Mouse (Mus musculus) neural tube, embryonic 15.5 days (tissue): ENCODE results near the gene Cacna2d3. TPM values are rescaled to one million over a fixed set of nuclear protein-coding genes. Genes with fewer than 3 reads are reported as not detected.
A peak's percentile ranks its signal among the peaks of the same experiment; 100 is the strongest.

ENCODE experiments used
- ATAC-seq: fragments of 200-750 bp; cut with Nextera tagmentation; 2 replicates; pipeline ENCODE4 v1.8.0; 2017; ENCODE audit warnings: mild to moderate bottlenecking, moderate TSS enrichment, moderate library complexity; ENCODE audit not compliant: low FRiP score
- H3K27ac ChIP-seq: fragments of 300-500 bp; sonication (generic); replicated peaks from 2 replicates; pipeline ENCODE4 v1.5.1; 2015; ENCODE audit warnings: mild to moderate bottlenecking, inconsistent platforms
- H3K27me3 ChIP-seq: fragments of 300-500 bp; sonication (generic); replicated peaks from 2 replicates; pipeline ENCODE4 v1.6.1; 2015; ENCODE audit warnings: inconsistent platforms
- H3K36me3 ChIP-seq: fragments of 300-500 bp; sonication (generic); 2 replicates; pipeline ENCODE4 v1.6.1; 2015; ENCODE audit warnings: inconsistent platforms
- H3K4me1 ChIP-seq: fragments of 300-500 bp; sonication (generic); 2 replicates; pipeline ENCODE4 v1.6.1; 2015; ENCODE audit warnings: inconsistent platforms
- H3K4me2 ChIP-seq: fragments of 300-500 bp; sonication (generic); 2 replicates; pipeline ENCODE4 v1.6.1; 2015; ENCODE audit warnings: inconsistent platforms, mild to moderate bottlenecking, moderate library complexity
- H3K4me3 ChIP-seq: fragments of 300-500 bp; sonication (generic); replicated peaks from 2 replicates; pipeline ENCODE4 v1.5.1; 2015; ENCODE audit warnings: mild to moderate bottlenecking, inconsistent platforms
- H3K9ac ChIP-seq: fragments of 300-500 bp; sonication (generic); replicated peaks from 2 replicates; pipeline ENCODE4 v1.6.1; 2015; ENCODE audit warnings: mild to moderate bottlenecking, inconsistent platforms
- H3K9me3 ChIP-seq: fragments of 300-500 bp; sonication (generic); replicated peaks from 2 replicates; pipeline ENCODE4 v1.6.1; 2016; ENCODE audit warnings: inconsistent platforms
- WGBS: fragments of 180-500 bp; shearing (Covaris S2); methylation state at CpG from one replicate; pipeline ENCODE4 v1.1.7; 2015; ENCODE audit warnings: mixed read lengths; 5-methylcytosine and 5-hydroxymethylcytosine counted together
- polyA plus RNA-seq: library from polyadenylated mRNA; unstranded; fragments of >200 nt; fragmentation: Nextera tagmentation; extraction: Ambion mirVana; gene quantifications from 2 replicates; pipeline ENCODE4 v1.2.1, GENCODE M21; 2015

Cacna2d3 gene
- polyA plus RNA-seq, 1 experiment from 2014 or later: 57.1 TPM

GRCm38 (mm10) chr14:29228471-29228870, 493.2 kb downstream of the Cacna2d3 start:
- Histone ChIP-seq H3K4me3 (no peak overlapping the region), H3K4me1 (peaks cover 12% of the 10 kb centered on the region), H3K36me3 (no peaks in the 10 kb centered on the region), H3K27ac (no peak overlapping the region), H3K4me2 (no peak overlapping the region), H3K9me3 (no peaks in the 10 kb centered on the region), H3K27me3 (no peaks in the 10 kb centered on the region), H3K9ac (no peak overlapping the region)
- ATAC-seq: no peak

- H3K9me3 ChIP-seq: no peaks in the 10 kb centered on the region
- peaks cover 12% of the 10 kb centered on the region for H3K4me1 ChIP-seq
- no peak overlapping the region for H3K9ac ChIP-seq
- no peak overlapping the region for H3K27ac ChIP-seq
- no peaks in the 10 kb centered on the region for H3K36me3 ChIP-seq
- 91% methylated on average over 2 of the region's 2 CpGs for WGBS
- ATAC-seq: no peak
- H3K27me3 ChIP-seq: no peaks in the 10 kb centered on the region
- H3K4me2 ChIP-seq: no peak overlapping the region
- H3K4me3 ChIP-seq: no peak overlapping the region
These were observed 493.7 kb downstream of the Cacna2d3 start for GRCm38 (mm10) chr14:29227959-29228358.

GRCm38 (mm10) chr14:29225754-29226365, 495.8 kb downstream of the Cacna2d3 start:
- Histone ChIP-seq H3K9me3 (no peaks in the 10 kb centered on the region), H3K9ac (no peak overlapping the region), H3K36me3 (no peaks in the 10 kb centered on the region), H3K4me3 (no peak overlapping the region), H3K4me1 (peaks cover 12% of the 10 kb centered on the region), H3K27me3 (no peaks in the 10 kb centered on the region), H3K27ac (no peak overlapping the region), H3K4me2 (no peak overlapping the region)
- WGBS: 30% methylated on average over 2 of the region's 2 CpGs
- no peak for ATAC-seq

- Histone ChIP-seq H3K9me3 (no peaks in the 10 kb centered on the region), H3K27ac (no peak overlapping the region), H3K9ac (no peak overlapping the region), H3K27me3 (no peaks in the 10 kb centered on the region), H3K4me1 (peaks cover 5% of the 10 kb centered on the region; the same call in 1 of the 2 replicates), H3K4me2 (no peak overlapping the region), H3K4me3 (no peak overlapping the region), H3K36me3 (no peaks in the 10 kb centered on the region)
- no peak for ATAC-seq
- 90% methylated on average over 1 of the region's 1 CpGs for WGBS
These were observed 498.7 kb downstream of the Cacna2d3 start for GRCm38 (mm10) chr14:29223012-29223411.

- no peak for ATAC-seq
- H3K27me3 ChIP-seq: no peaks in the 10 kb centered on the region
- 61% methylated on average over 4 of the region's 4 CpGs for WGBS
- no peak overlapping the region for H3K4me2 ChIP-seq
- no peaks in the 10 kb centered on the region for H3K9me3 ChIP-seq
- H3K4me1 ChIP-seq: peaks cover 5% of the 10 kb centered on the region; the same call in 1 of the 2 replicates
- H3K4me3 ChIP-seq: no peak overlapping the region
- no peak overlapping the region for H3K27ac ChIP-seq
- H3K36me3 ChIP-seq: no peaks in the 10 kb centered on the region
- H3K9ac ChIP-seq: no peak overlapping the region
These were observed 499.3 kb downstream of the Cacna2d3 start for GRCm38 (mm10) chr14:29222191-29222882.

- H3K36me3 ChIP-seq: no peaks in the 10 kb centered on the region
- no peak overlapping the region for H3K4me2 ChIP-seq
- H3K4me3 ChIP-seq: no peak overlapping the region
- WGBS: 88% methylated on average over 1 of the region's 1 CpGs
- no peak overlapping the region for H3K9ac ChIP-seq
- H3K4me1 ChIP-seq: no peaks in the 10 kb centered on the region
- no peak for ATAC-seq
- H3K9me3 ChIP-seq: no peaks in the 10 kb centered on the region
- H3K27ac ChIP-seq: no peak overlapping the region
- H3K27me3 ChIP-seq: no peaks in the 10 kb centered on the region; the same call in 1 of the 2 replicates
These were observed 505.6 kb downstream of the Cacna2d3 start for GRCm38 (mm10) chr14:29216106-29216505.

GRCm38 (mm10) chr14:29204967-29205268, 516.7 kb downstream of the Cacna2d3 start:
- H3K36me3 ChIP-seq: no peaks in the 10 kb centered on the region
- peaks cover 8% of the 10 kb centered on the region for H3K4me1 ChIP-seq
- no peak overlapping the region for H3K9ac ChIP-seq
- H3K4me3 ChIP-seq: no peak overlapping the region
- peaks cover 4% of the 10 kb centered on the region for H3K27me3 ChIP-seq
- no peak overlapping the region for H3K4me2 ChIP-seq
- H3K9me3 ChIP-seq: no peaks in the 10 kb centered on the region
- no peak; the same call in 1 of the 2 replicates for ATAC-seq
- WGBS: 23% methylated on average over 1 of the region's 1 CpGs
- no peak overlapping the region for H3K27ac ChIP-seq

GRCm38 (mm10) chr14:29204236-29204966, 517.3 kb downstream of the Cacna2d3 start:
- Histone ChIP-seq H3K9me3 (no peaks in the 10 kb centered on the region), H3K27ac (no peak overlapping the region), H3K4me2 (no peak overlapping the region), H3K27me3 (peaks cover 4% of the 10 kb centered on the region), H3K9ac (no peak overlapping the region), H3K36me3 (no peaks in the 10 kb centered on the region), H3K4me3 (no peak overlapping the region), H3K4me1 (peaks cover 8% of the 10 kb centered on the region)
- ATAC-seq: peak; percentile 80
- 38% methylated on average over 10 of the region's 10 CpGs for WGBS

GRCm38 (mm10) chr14:29196171-29196570, 525.5 kb downstream of the Cacna2d3 start:
- no peak for ATAC-seq
- Histone ChIP-seq H3K36me3 (no peaks in the 10 kb centered on the region), H3K4me1 (no peaks in the 10 kb centered on the region), H3K27me3 (peaks cover 4% of the 10 kb centered on the region), H3K4me3 (no peak overlapping the region), H3K9me3 (no peaks in the 10 kb centered on the region), H3K9ac (no peak overlapping the region), H3K4me2 (no peak overlapping the region), H3K27ac (no peak overlapping the region)

- H3K4me3 ChIP-seq: no peak overlapping the region
- no peaks in the 10 kb centered on the region for H3K4me1 ChIP-seq
- H3K36me3 ChIP-seq: no peaks in the 10 kb centered on the region
- WGBS: 89% methylated on average over 3 of the region's 3 CpGs
- H3K27me3 ChIP-seq: peaks cover 3% of the 10 kb centered on the region; the same call in 1 of the 2 replicates
- H3K4me2 ChIP-seq: no peak overlapping the region
- H3K27ac ChIP-seq: no peak overlapping the region
- ATAC-seq: no peak
- no peak overlapping the region for H3K9ac ChIP-seq
- no peaks in the 10 kb centered on the region for H3K9me3 ChIP-seq
These were observed 530.2 kb downstream of the Cacna2d3 start for GRCm38 (mm10) chr14:29191426-29191825.

- H3K27ac ChIP-seq: no peak overlapping the region
- peaks cover 8% of the 10 kb centered on the region; the same call in 1 of the 2 replicates for H3K27me3 ChIP-seq
- 91% methylated on average over 5 of the region's 5 CpGs for WGBS
- no peak overlapping the region for H3K4me2 ChIP-seq
- no peak overlapping the region for H3K9ac ChIP-seq
- H3K9me3 ChIP-seq: no peaks in the 10 kb centered on the region
- peaks cover 10% of the 10 kb centered on the region for H3K4me1 ChIP-seq
- ATAC-seq: no peak
- H3K36me3 ChIP-seq: no peaks in the 10 kb centered on the region
- H3K4me3 ChIP-seq: no peak overlapping the region
These were observed 537.9 kb downstream of the Cacna2d3 start for GRCm38 (mm10) chr14:29183730-29184129.
